Mouse (Mus musculus) adrenal gland, adult 8-10 months (tissue): ENCODE measurements around the gene Supt4a. TPM values are rescaled to one million over a fixed set of nuclear protein-coding genes. Genes with fewer than 3 reads are reported as not detected.

Experiments used
- DNase-seq: peaks from one replicate; pipeline ENCODE4 v3.0.0; 2022
- total RNA-seq, 4 experiments: library from RNA; stranded (reverse); gene quantifications; 2 replicates each; pipeline ENCODE4 v1.2.4; 2022

Gene Supt4a
- total RNA-seq, 4 experiments from 2014 or later = 73.7 to 85.1 (median 84.2) TPM

- no peak for DNase-seq
These were observed 11.3 kb upstream of the Supt4a start for GRCm38 (mm10) chr11:87725964-87726562.

- DNase-seq = no peak
These were observed 10.3 kb upstream of the Supt4a start for GRCm38 (mm10) chr11:87727021-87727420.

- no peak for DNase-seq
These were observed 9.9 kb upstream of the Supt4a start for GRCm38 (mm10) chr11:87727471-87727870.

GRCm38 (mm10) chr11:87728850-87729592, 8.3 kb upstream of the Supt4a start:
- no peak for DNase-seq

- no peak for DNase-seq
These were observed 7.7 kb upstream of the Supt4a start for GRCm38 (mm10) chr11:87729593-87730185.

GRCm38 (mm10) chr11:87730652-87731310, 6.6 kb upstream of the Supt4a start:
- DNase-seq = no peak

- DNase-seq = no peak
These were observed 3.0 kb upstream of the Supt4a start for GRCm38 (mm10) chr11:87734346-87734745.

- DNase-seq = no peak
These were observed 1.7 kb upstream of the Supt4a start for GRCm38 (mm10) chr11:87735691-87736090.

GRCm38 (mm10) chr11:87736647-87737134, 661 bp upstream of the Supt4a start:
- DNase-seq = peak; percentile 61

GRCm38 (mm10) chr11:87743691-87744090, 6.3 kb downstream of the Supt4a start:
- no peak for DNase-seq

GRCm38 (mm10) chr11:87744964-87745363, 7.6 kb downstream of the Supt4a start:
- no peak for DNase-seq

GRCm38 (mm10) chr11:87745632-87746555, 8.5 kb downstream of the Supt4a start:
- DNase-seq = no peak

GRCm38 (mm10) chr11:87747312-87747711, 10.0 kb downstream of the Supt4a start:
- DNase-seq = no peak

GRCm38 (mm10) chr11:87747716-87748115, 10.4 kb downstream of the Supt4a start:
- DNase-seq = no peak

GRCm38 (mm10) chr11:87748132-87749119, 11.1 kb downstream of the Supt4a start:
- no peak for DNase-seq

GRCm38 (mm10) chr11:87749192-87750042, 12.1 kb downstream of the Supt4a start:
- DNase-seq = peak; percentile 29

GRCm38 (mm10) chr11:87750043-87750421, 12.7 kb downstream of the Supt4a start:
- no peak for DNase-seq

GRCm38 (mm10) chr11:87750521-87750920, 13.2 kb downstream of the Supt4a start:
- DNase-seq = no peak

GRCm38 (mm10) chr11:87751031-87751430, 13.7 kb downstream of the Supt4a start:
- DNase-seq = no peak
